Mouse (Mus musculus): ENCODE results near the gene Spock2. TPM values are rescaled to one million over a fixed set of nuclear protein-coding genes. Genes with fewer than 3 reads are reported as not detected.
A peak's percentile ranks its signal among the peaks of the same experiment; 100 is the strongest.

Gene Spock2
- 7.9 and 16.0 TPM in 2 replicates for polyA plus RNA-seq (2016; fragmentation: Nextera tagmentation; extraction: Ambion mirVana)

DNA sequence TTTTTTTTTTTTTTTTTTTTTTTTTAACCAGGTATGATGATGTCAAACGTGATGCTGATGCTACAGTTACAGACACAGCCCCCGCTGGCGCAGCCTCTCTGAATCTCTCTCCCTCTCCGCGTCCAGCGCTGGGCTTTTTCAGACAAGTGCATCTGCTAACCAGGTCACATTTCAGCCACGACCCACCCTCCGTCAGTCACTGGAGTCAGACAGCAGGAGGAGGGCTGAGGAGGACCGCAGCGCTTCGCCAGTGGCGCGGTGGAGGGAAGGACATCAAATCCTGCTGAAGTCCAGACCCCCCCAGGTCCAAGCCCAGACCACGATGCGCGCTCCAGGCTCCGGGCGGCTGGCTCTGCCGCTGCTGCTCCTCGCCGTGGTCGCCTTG is at the start of gene Spock2:
Gene Spock2, plus strand, starts transcription at position 74 of the 385 bp plus-strand sequence.
- peaks cover 77% of the 10 kb centered on the region for H3K27me3 ChIP-seq (ENCODE audit: low read depth, poor library complexity, severe bottlenecking)
- WGBS, result under 1% methylated on average over 22 of the region's 22 CpGs

DNA sequence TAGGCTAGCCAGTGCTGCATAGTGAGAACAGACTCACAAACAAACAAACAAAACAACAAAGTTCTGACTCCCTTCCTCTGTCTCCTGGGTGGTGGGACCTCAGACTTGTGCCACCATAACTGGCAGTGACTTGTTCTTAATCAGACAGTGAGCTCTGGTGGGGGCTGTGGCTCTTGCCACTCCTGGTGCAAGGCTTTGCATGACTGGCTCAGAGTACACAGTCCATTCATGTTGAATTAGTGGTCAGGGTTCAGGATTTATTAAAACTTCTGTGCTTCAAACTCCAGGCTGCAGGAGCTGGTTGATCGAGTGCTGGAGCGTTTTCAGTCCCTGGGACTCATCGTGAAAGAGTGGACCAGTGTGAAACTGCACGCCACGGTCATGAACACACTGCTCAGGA is 43.8 kb upstream of the Spock2 start:
- H3K27me3 ChIP-seq (ENCODE audit: low read depth, poor library complexity, severe bottlenecking), result no peaks in the 10 kb centered on the region
- H3K4me1 ChIP-seq, result peaks cover 2% of the 10 kb centered on the region; the same call in 1 of the 2 replicates
- H3K4me3 ChIP-seq, result no peak overlapping the region
- H3K27ac ChIP-seq (replicated peaks), result no peak overlapping the region
- 0 out of 2 replicates have a peak, but pooled peaks cover 8% of the 10 kb centered on the region for H3K36me3 ChIP-seq
- 78% methylated on average over 5 of the region's 5 CpGs for WGBS
- H3K9me3 ChIP-seq (replicated peaks), result peaks cover 10% of the 10 kb centered on the region; the same call in 1 of the 2 replicates
- no peak for DNase-seq (ENCODE audit: low spot score)

More for the DNA sequence above, at the start of gene Spock2:
- Histone ChIP-seq H3K9me3 (replicated peaks) (no peaks in the 10 kb centered on the region), H3K4me3 (peak within 1 kb of the TSS; percentile 75), H3K36me3 (no peaks in the 10 kb centered on the region), H3K27ac (replicated peaks) (peak within 1 kb of the TSS; percentile 86), H3K4me1 (peaks cover 46% of the 10 kb centered on the region)
- DNase-seq (ENCODE audit: low spot score), result no peak

DNA sequence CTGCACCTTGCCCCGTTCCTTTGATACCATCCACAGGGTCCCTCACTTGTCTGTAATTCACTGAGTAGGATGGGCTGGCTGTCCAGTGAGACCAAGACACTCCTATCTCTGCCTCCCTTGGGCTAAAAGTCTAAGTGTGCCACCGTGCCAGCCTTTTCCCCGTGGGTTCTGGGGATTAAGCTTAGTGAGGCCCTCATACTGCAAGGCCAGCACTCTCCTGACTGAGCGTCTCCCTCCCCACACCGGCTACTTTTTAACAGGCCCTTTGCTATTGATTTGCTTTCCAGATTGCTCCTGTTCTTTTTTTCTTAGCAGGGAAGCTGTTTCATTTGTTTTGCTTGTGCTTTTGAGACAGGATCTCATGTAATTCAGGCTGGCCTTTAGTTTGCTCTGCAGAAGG is 43.1 kb upstream of the Spock2 start:
- no peak for DNase-seq (ENCODE audit: low spot score)
- H3K36me3 ChIP-seq, result 0 out of 2 replicates have a peak, but pooled peaks cover 5% of the 10 kb centered on the region
- peaks cover 2% of the 10 kb centered on the region; the same call in 1 of the 2 replicates for H3K4me1 ChIP-seq
- peaks cover 2% of the 10 kb centered on the region; the same call in 1 of the 2 replicates for H3K9me3 ChIP-seq (replicated peaks)
- H3K27ac ChIP-seq (replicated peaks), result no peak overlapping the region
- WGBS, result 34% methylated on average over 5 of the region's 5 CpGs
- no peak overlapping the region for H3K4me3 ChIP-seq
- no peaks in the 10 kb centered on the region for H3K27me3 ChIP-seq (ENCODE audit: low read depth, poor library complexity, severe bottlenecking)

DNA sequence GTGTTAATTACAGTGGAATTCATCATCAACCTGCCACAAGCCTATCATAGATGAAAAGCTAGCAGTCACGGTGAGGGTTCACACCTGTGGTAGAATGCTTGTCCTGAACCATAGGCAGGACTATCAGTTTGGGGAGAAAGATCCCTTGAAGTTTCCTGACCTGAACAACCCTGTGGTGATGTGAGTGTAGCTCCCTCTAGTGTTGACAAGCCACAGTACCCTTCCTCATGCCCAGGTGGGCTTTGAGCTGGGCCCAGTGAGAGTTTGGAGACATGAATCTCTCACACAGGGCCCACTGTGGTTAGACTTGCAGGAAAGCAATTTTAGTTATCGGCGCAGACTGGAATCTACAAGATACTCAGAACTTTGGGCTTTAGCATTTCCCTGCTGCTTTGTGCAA is 39.5 kb upstream of the Spock2 start:
- peak; percentile 32 for DNase-seq (ENCODE audit: low spot score)
- H3K27ac ChIP-seq (replicated peaks), result no peak overlapping the region
- no peak overlapping the region for H3K4me3 ChIP-seq
- H3K9me3 ChIP-seq (replicated peaks), result no peaks in the 10 kb centered on the region
- H3K27me3 ChIP-seq (ENCODE audit: low read depth, poor library complexity, severe bottlenecking), result no peaks in the 10 kb centered on the region
- peaks cover 2% of the 10 kb centered on the region; the same call in 1 of the 2 replicates for H3K4me1 ChIP-seq
- WGBS, result 73% methylated on average over 3 of the region's 3 CpGs
- H3K36me3 ChIP-seq, result 0 out of 2 replicates have a peak, but pooled peaks cover 5% of the 10 kb centered on the region

DNA sequence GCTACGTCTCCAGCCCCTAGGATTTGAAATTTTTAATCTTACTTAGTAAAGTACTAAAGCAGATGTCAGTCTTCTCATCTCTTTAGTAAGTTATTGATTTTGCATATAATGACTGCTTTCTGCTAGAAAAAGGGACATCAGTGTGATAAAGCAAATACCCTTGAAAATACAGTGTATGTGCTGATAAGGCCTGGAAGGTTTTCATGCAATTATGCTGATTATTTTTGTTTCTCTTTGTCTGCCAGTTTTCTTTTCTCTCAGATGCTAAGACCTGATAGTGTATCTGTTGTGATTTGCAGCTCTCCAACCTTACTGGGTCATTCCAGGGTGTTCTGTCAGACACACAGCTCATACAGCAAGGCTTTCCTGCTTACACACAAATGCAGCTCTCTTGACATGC is 30.9 kb upstream of the Spock2 start:
- no peak for DNase-seq (ENCODE audit: low spot score)
- H3K27ac ChIP-seq (replicated peaks), result no peak overlapping the region
- H3K9me3 ChIP-seq (replicated peaks), result no peaks in the 10 kb centered on the region
- no peaks in the 10 kb centered on the region for H3K36me3 ChIP-seq
- H3K27me3 ChIP-seq (ENCODE audit: low read depth, poor library complexity, severe bottlenecking), result no peaks in the 10 kb centered on the region
- H3K4me1 ChIP-seq, result peaks cover 4% of the 10 kb centered on the region
- no peak overlapping the region for H3K4me3 ChIP-seq
- 76% methylated on average over 1 of the region's 1 CpGs for WGBS

DNA sequence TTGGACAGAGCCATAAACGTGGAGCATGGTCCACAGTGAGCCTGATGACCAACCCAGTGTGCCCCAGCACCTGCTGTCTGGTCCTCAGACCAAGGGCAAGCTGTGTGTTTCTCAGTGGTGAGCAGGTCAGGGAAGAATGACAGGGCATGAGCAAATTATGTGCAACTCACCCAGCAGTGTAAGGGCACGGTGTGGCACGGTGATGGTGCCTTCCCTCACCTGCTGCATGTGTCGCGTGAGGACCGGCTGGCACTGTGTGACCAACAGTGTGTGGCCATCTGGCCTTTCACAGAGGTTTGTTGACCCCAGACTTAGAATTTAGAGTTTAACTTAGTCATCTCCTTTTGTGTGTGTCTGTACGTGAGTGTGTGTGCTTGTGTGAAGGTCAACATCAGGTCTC is 28.8 kb upstream of the Spock2 start:
- no peaks in the 10 kb centered on the region for H3K27me3 ChIP-seq (ENCODE audit: low read depth, poor library complexity, severe bottlenecking)
- H3K36me3 ChIP-seq, result no peaks in the 10 kb centered on the region
- peaks cover 22% of the 10 kb centered on the region for H3K4me1 ChIP-seq
- no peak overlapping the region for H3K4me3 ChIP-seq
- H3K9me3 ChIP-seq (replicated peaks), result no peaks in the 10 kb centered on the region
- no peak overlapping the region for H3K27ac ChIP-seq (replicated peaks)
- no peak for DNase-seq (ENCODE audit: low spot score)
- WGBS, result 97% methylated on average over 7 of the region's 7 CpGs

DNA sequence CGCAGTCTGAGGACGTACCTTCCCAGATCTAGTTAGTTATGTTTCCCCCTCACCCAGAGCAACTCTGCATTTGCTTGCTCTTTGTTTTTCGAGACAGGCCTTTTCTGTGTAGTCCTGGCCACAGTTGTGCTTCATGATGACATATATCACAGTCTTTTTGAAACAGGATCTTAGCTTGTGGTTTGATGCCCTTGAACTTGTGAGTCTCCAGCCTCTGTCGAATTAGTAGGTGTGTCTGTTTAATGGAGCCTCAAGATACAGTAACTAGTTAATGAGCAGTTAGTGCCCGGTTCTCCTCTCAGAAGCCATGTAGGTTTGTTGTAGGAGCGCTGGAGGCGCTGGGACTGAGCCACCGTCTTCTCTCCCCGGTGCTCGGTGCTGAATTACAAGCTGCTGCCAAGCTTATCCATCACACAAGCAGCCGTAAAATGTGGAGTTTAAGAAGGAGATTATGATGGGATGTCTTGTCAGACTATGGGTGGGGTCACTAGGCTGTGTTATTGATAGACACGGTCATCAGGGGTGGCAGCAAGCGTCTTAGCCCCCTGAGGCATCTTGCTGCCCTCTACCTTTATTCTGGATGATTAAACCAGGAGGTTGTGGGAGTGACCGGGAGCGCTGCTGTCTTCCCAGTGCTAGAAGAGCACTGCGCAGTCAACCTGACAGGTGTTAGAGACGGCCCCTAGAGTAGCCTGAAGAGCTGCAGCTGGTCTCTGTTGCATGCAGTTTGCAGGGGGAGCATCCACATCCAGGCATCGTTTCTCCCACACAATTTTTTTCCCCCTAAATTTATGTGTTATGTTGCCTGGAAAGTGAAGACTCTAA is 28.1 kb upstream of the Spock2 start:
- Histone ChIP-seq H3K27me3 (ENCODE audit: low read depth, poor library complexity, severe bottlenecking) (no peaks in the 10 kb centered on the region), H3K4me1 (peaks cover 22% of the 10 kb centered on the region), H3K27ac (replicated peaks) (no peak overlapping the region; the same call in 1 of the 2 replicates), H3K36me3 (no peaks in the 10 kb centered on the region), H3K9me3 (replicated peaks) (no peaks in the 10 kb centered on the region), H3K4me3 (no peak overlapping the region)
- WGBS, result 86% methylated on average over 18 of the region's 18 CpGs
- no peak for DNase-seq (ENCODE audit: low spot score)

DNA sequence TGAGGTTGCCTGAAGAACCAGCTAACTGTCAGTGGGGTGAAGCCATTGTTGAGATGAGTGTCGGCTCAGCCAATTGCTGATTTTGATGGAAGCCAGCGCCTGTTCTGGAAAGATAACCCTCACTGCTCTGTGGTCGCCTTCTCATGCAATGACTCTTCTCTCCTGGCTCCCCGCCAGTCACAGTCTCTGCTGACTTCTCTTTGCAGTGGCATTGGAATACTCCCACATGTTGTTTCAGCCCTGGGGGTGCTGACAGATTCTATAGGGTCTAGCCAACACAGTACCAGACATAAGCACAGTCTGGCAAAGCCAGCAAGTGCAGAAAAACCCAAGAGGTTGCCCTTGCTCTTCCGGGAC is 27.5 kb upstream of the Spock2 start:
- peaks cover 22% of the 10 kb centered on the region for H3K4me1 ChIP-seq
- no peak for DNase-seq (ENCODE audit: low spot score)
- 90% methylated on average over 5 of the region's 5 CpGs for WGBS
- H3K4me3 ChIP-seq, result no peak overlapping the region
- H3K27me3 ChIP-seq (ENCODE audit: low read depth, poor library complexity, severe bottlenecking), result no peaks in the 10 kb centered on the region
- no peaks in the 10 kb centered on the region for H3K36me3 ChIP-seq
- no peak overlapping the region for H3K27ac ChIP-seq (replicated peaks)
- no peaks in the 10 kb centered on the region for H3K9me3 ChIP-seq (replicated peaks)

DNA sequence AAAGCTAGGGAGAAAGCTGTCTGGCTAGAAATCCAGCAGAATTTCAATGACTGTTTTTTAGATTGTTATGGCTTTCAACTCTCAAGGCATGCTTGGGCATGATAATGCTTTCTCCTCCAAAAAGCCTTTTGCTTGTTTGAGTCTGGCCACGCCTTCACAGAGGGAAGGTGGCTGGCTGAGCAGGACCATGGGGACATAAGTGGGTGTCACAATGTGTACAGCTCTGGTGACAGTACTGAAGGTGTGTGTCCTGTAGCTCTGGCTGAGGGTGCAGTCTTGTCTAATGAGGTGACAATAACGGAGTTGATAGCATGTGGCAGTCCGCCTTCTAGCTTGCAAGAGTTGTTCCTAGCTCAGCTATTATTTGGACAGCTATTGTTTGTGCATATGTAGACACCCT is 25.8 kb upstream of the Spock2 start:
- Histone ChIP-seq H3K27ac (replicated peaks) (no peak overlapping the region), H3K9me3 (replicated peaks) (no peaks in the 10 kb centered on the region), H3K4me1 (peaks cover 22% of the 10 kb centered on the region), H3K4me3 (no peak overlapping the region), H3K36me3 (no peaks in the 10 kb centered on the region), H3K27me3 (ENCODE audit: low read depth, poor library complexity, severe bottlenecking) (no peaks in the 10 kb centered on the region)
- WGBS, result 78% methylated on average over 3 of the region's 3 CpGs
- DNase-seq (ENCODE audit: low spot score), result no peak

DNA sequence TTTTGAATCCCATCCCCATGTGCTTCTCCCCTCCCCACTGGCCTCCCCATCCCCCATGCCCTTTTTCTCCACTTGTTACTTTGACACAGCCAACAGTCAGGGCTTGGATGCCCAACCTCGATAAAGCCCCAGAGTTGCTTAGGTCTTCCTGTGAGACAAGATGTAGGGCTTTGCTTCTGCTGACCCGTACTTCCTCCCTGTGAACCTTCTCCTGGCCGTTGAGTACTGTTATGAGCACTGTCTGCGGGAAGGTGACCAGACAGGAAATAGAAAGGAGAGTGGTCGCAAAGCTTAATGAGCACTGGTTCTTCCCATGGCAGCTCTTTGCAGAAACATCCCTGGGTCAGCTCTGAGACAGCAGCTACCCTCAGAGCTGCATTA is 25.4 kb upstream of the Spock2 start:
- WGBS, result 80% methylated on average over 5 of the region's 5 CpGs
- H3K4me1 ChIP-seq, result peaks cover 22% of the 10 kb centered on the region

DNA sequence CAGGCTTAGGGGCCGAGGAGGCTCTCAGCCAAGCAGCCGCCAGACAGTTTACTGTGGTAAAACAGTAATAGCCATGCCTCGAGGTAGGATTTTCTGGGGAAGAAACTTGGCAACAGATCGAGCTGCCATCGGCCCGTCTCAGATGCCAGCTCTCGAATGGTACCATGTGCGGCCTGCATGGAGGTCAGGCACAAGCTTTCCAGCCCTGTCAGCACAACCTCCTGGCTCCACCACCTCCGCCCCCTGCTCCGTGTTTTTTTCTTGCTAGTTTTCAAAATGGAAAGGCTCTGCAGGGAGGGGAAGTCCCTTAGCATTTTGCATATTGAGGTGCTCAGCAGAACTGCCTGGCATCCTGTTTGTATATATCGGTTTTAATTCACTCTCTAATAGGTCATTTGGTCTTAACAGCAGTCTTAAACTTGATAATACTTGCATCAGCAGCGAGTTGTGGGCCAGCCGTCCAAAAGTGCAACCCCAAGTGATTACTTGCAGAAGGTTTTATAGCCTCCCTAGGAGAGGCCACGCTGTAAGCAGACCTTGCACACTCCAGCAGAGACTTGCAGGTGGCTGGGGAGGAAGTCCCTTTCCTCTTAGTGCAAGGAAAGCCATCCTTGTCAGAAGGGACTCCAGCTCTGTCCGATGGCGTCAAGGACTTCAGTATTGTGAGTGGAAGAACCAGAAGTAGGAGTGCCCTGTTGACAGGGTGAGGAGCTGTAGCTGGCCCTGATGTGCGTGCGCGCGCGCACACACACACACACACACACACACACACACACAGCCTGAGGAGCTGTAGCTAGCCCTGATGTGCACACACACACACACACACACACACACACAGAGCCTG is 24.8 kb upstream of the Spock2 start:
- DNase-seq (ENCODE audit: low spot score), result no peak
- Histone ChIP-seq H3K27me3 (ENCODE audit: low read depth, poor library complexity, severe bottlenecking) (no peaks in the 10 kb centered on the region), H3K9me3 (replicated peaks) (no peaks in the 10 kb centered on the region), H3K4me3 (no peak overlapping the region), H3K27ac (replicated peaks) (no peak overlapping the region), H3K4me1 (peaks cover 22% of the 10 kb centered on the region), H3K36me3 (no peaks in the 10 kb centered on the region)
- WGBS, result 79% methylated on average over 21 of the region's 21 CpGs

More for the DNA sequence above, 25.4 kb upstream of the Spock2 start:
- no peaks in the 10 kb centered on the region for H3K36me3 ChIP-seq
- H3K27ac ChIP-seq (replicated peaks), result no peak overlapping the region
- H3K27me3 ChIP-seq (ENCODE audit: low read depth, poor library complexity, severe bottlenecking), result no peaks in the 10 kb centered on the region
- no peak overlapping the region for H3K4me3 ChIP-seq
- H3K9me3 ChIP-seq (replicated peaks), result no peaks in the 10 kb centered on the region
- DNase-seq (ENCODE audit: low spot score), result no peak

DNA sequence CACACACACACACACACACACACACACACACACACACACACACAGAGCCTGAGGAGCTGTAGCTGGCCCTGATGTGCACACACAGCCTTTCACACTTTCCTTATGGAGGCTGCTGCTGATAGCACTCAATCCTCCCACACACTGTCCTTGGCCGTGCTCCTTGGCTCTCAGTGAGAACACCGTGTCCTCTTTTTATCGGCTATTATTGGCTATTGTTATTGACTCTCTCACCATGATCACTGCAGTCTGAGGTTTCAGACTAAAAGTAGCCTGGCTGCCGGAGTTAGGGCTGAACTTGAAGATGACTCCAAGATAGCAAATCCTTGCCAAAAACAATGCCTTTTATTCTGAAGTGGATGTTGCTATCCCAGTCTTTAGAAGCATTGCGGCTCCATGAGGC is 24.1 kb upstream of the Spock2 start:
- Histone ChIP-seq H3K36me3 (no peaks in the 10 kb centered on the region), H3K4me3 (no peak overlapping the region), H3K4me1 (peaks cover 22% of the 10 kb centered on the region), H3K9me3 (replicated peaks) (no peaks in the 10 kb centered on the region), H3K27ac (replicated peaks) (no peak overlapping the region), H3K27me3 (ENCODE audit: low read depth, poor library complexity, severe bottlenecking) (no peaks in the 10 kb centered on the region)
- 76% methylated on average over 5 of the region's 5 CpGs for WGBS
- no peak for DNase-seq (ENCODE audit: low spot score)

DNA sequence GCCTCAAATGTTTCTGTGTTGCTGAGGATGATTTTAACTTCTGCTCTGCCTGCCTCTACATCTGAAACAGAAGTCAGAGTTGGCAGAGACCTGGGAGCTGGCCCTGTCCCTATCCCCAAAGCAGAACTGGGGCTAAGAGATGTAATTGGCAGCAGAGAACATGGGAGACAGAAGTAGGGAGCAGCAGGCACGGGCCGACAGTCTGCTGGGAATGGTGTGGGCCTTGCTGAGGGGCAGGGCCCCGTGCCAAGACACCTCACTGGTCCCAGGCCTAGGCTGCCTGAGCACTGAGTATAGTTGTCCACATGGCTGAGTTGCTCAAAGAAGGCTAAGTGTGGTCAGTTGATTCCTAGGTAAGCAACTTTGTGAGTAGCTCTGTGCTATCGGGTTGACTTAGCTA is 22.0 kb upstream of the Spock2 start:
- Histone ChIP-seq H3K4me3 (no peak overlapping the region), H3K9me3 (replicated peaks) (no peaks in the 10 kb centered on the region), H3K4me1 (peaks cover 19% of the 10 kb centered on the region), H3K27ac (replicated peaks) (no peak overlapping the region), H3K27me3 (ENCODE audit: low read depth, poor library complexity, severe bottlenecking) (no peaks in the 10 kb centered on the region), H3K36me3 (no peaks in the 10 kb centered on the region)
- 89% methylated on average over 4 of the region's 4 CpGs for WGBS
- no peak for DNase-seq (ENCODE audit: low spot score)
